Mouse (Mus musculus) testis, adult 2 months (tissue): ENCODE measurements at regions not wholly inside any gene's neighbourhood (a gene's known extent, or its start where the extent isn't known, plus 50 kb on each side); places are given as distances from the start of the nearest gene placed in this dataset.
"Not testable (repeated sequence)": the region's sequence is repeated elsewhere in the genome, so short reads cannot be mapped to it uniquely, and the experiment has no call there.

Source experiments
- H3K27ac ChIP-seq: fragments of 200-500 bp; 2 replicates; pipeline ENCODE4 v1.5.1; 2012; ENCODE audit warnings: low read depth, low read length; ENCODE audit not compliant: control insufficient read depth, insufficient read depth
- H3K27me3 ChIP-seq: fragments of 200-500 bp; 2 replicates; pipeline ENCODE4 v1.6.1; 2012; ENCODE audit warnings: mild to moderate bottlenecking, low read length, moderate library complexity; ENCODE audit not compliant: control insufficient read depth, insufficient read depth
- H3K36me3 ChIP-seq: fragments of 200-500 bp; 2 replicates; pipeline ENCODE4 v1.6.1; 2012; ENCODE audit warnings: mild to moderate bottlenecking, low read length; ENCODE audit not compliant: control insufficient read depth, insufficient read depth
- H3K4me1 ChIP-seq: fragments of 200-500 bp; 2 replicates; pipeline ENCODE4 v1.6.1; 2012; ENCODE audit warnings: low read length; ENCODE audit not compliant: control insufficient read depth, insufficient read depth
- H3K4me3 ChIP-seq: fragments of 200-500 bp; 2 replicates; pipeline ENCODE4 v1.5.1; 2012; ENCODE audit warnings: low read depth, mild to moderate bottlenecking, low read length, moderate library complexity, mixed read lengths; ENCODE audit not compliant: control insufficient read depth
- CTCF ChIP-seq: fragments of 200-500 bp; IDR thresholded peaks from 2 replicates; pipeline ENCODE4 v1.5.1; 2012; ENCODE audit warnings: low read depth, mild to moderate bottlenecking, inconsistent platforms, low read length, moderate library complexity; ENCODE audit not compliant: control insufficient read depth, insufficient read depth, insufficient replicate concordance
- POLR2A ChIP-seq: fragments of 200-500 bp; IDR thresholded peaks from 2 replicates; pipeline ENCODE4 v1.6.1; 2012; ENCODE audit warnings: low read depth, mild to moderate bottlenecking, inconsistent platforms, low read length, moderate library complexity; ENCODE audit not compliant: control insufficient read depth

GRCm38 (mm10) chr12:114047991-114048390 is 504.3 kb downstream of the Adam6a start:
- peak; percentile 10; the same call in 1 of the 2 replicates for TF ChIP-seq CTCF
- not testable (repeated sequence) for H3K27ac ChIP-seq, H3K27me3 ChIP-seq, H3K4me1 ChIP-seq, H3K36me3 ChIP-seq, H3K4me3 ChIP-seq

- no peaks in the 10 kb centered on the region for H3K4me1 ChIP-seq
- no peak for TF ChIP-seq POLR2A
- TF ChIP-seq CTCF, result no peak
- no peaks in the 10 kb centered on the region for H3K36me3 ChIP-seq
- no peak overlapping the region for H3K4me3 ChIP-seq
- H3K27me3 ChIP-seq, result no peaks in the 10 kb centered on the region
- H3K27ac ChIP-seq, result no peak overlapping the region
Measured at GRCm38 (mm10) chr12:114053341-114053740, 509.6 kb downstream of the Adam6a start.

GRCm38 (mm10) chr12:114059615-114060014 is 515.9 kb downstream of the Adam6a start:
- no peaks in the 10 kb centered on the region for H3K36me3 ChIP-seq
- TF ChIP-seq CTCF (no peak), POLR2A (no peak)

GRCm38 (mm10) chr12:114067166-114067565 is 523.5 kb downstream of the Adam6a start:
- H3K4me1 ChIP-seq, result no peaks in the 10 kb centered on the region
- H3K36me3 ChIP-seq, result no peaks in the 10 kb centered on the region
- H3K27ac ChIP-seq, result no peak overlapping the region
- no peak for TF ChIP-seq CTCF
- TF ChIP-seq POLR2A, result no peak
- H3K4me3 ChIP-seq, result no peak overlapping the region
- H3K27me3 ChIP-seq, result no peaks in the 10 kb centered on the region

More at GRCm38 (mm10) chr12:114059615-114060014, 515.9 kb downstream of the Adam6a start:
- H3K27me3 ChIP-seq, result no peaks in the 10 kb centered on the region
- H3K4me3 ChIP-seq, result no peak overlapping the region
- no peaks in the 10 kb centered on the region for H3K4me1 ChIP-seq
- no peak overlapping the region for H3K27ac ChIP-seq

- not testable (repeated sequence) for H3K27me3 ChIP-seq, H3K36me3 ChIP-seq, H3K27ac ChIP-seq, H3K4me1 ChIP-seq, H3K4me3 ChIP-seq
Measured at GRCm38 (mm10) chr12:114108731-114109130, 565.0 kb downstream of the Adam6a start.

GRCm38 (mm10) chr12:114134897-114135296 is 591.2 kb downstream of the Adam6a start:
- H3K4me1 ChIP-seq, result no peaks in the 10 kb centered on the region
- no peaks in the 10 kb centered on the region for H3K27me3 ChIP-seq
- H3K4me3 ChIP-seq, result no peak overlapping the region
- no peak overlapping the region for H3K27ac ChIP-seq
- no peak for TF ChIP-seq CTCF
- no peak for TF ChIP-seq POLR2A
- H3K36me3 ChIP-seq, result no peaks in the 10 kb centered on the region

GRCm38 (mm10) chr12:114148779-114149178 is 605.1 kb downstream of the Adam6a start:
- H3K4me3 ChIP-seq, result no peak overlapping the region
- no peaks in the 10 kb centered on the region for H3K36me3 ChIP-seq
- H3K27ac ChIP-seq, result no peak overlapping the region
- H3K27me3 ChIP-seq, result no peaks in the 10 kb centered on the region
- no peaks in the 10 kb centered on the region for H3K4me1 ChIP-seq
- TF ChIP-seq CTCF, result no peak
- no peak for TF ChIP-seq POLR2A

GRCm38 (mm10) chr12:114172305-114172704 is 628.6 kb downstream of the Adam6a start:
- no peak overlapping the region for H3K4me3 ChIP-seq
- no peaks in the 10 kb centered on the region for H3K4me1 ChIP-seq
- no peaks in the 10 kb centered on the region for H3K27me3 ChIP-seq
- TF ChIP-seq CTCF (no peak), POLR2A (no peak)
- H3K36me3 ChIP-seq, result no peaks in the 10 kb centered on the region
- H3K27ac ChIP-seq, result no peak overlapping the region

- TF ChIP-seq POLR2A, result no peak
- TF ChIP-seq CTCF, result no peak
- H3K27ac ChIP-seq, result no peak overlapping the region
- H3K4me3 ChIP-seq, result no peak overlapping the region
- H3K4me1 ChIP-seq, result no peaks in the 10 kb centered on the region
- no peaks in the 10 kb centered on the region for H3K27me3 ChIP-seq
- no peaks in the 10 kb centered on the region for H3K36me3 ChIP-seq
Measured at GRCm38 (mm10) chr12:114199521-114199920, 655.8 kb downstream of the Adam6a start.
